Mouse (Mus musculus) midbrain, embryonic 14.5 days (tissue): ENCODE results near the gene Uap1. TPM values are rescaled to one million over a fixed set of nuclear protein-coding genes. Genes with fewer than 3 reads are reported as not detected.
"Not testable (repeated sequence)": the region's sequence is repeated elsewhere in the genome, so short reads cannot be mapped to it uniquely, and the experiment has no call there.

Source experiments
- ATAC-seq: fragments of 200-750 bp; cut with Nextera tagmentation; 2 replicates; pipeline ENCODE4 v1.8.0; 2017; ENCODE audit warnings: moderate number of reproducible peaks, moderate library complexity; ENCODE audit not compliant: low FRiP score, low TSS enrichment
- DNase-seq: peaks from one replicate; pipeline ENCODE4 v3.0.0-alpha.2; 2015
- H3K27ac ChIP-seq: fragments of 300-500 bp; sonication (generic); replicated peaks from 2 replicates; pipeline ENCODE4 v1.5.1; 2014; ENCODE audit warnings: mild to moderate bottlenecking, low read depth, low read length, moderate library complexity
- H3K27me3 ChIP-seq: fragments of 300-500 bp; sonication (generic); 2 replicates; pipeline ENCODE4 v1.6.1; 2014; ENCODE audit warnings: low read length, control low read depth, mixed read lengths; ENCODE audit not compliant: control insufficient read depth, insufficient read depth
- H3K36me3 ChIP-seq: fragments of 300-500 bp; sonication (generic); 2 replicates; pipeline ENCODE4 v1.6.1; 2014; ENCODE audit warnings: low read length, control low read depth; ENCODE audit not compliant: control insufficient read depth, insufficient read depth
- H3K4me1 ChIP-seq: fragments of 300-500 bp; sonication (generic); 2 replicates; pipeline ENCODE4 v1.6.1; 2014; ENCODE audit warnings: mild to moderate bottlenecking, antibody characterized with exemption, low read length, control low read depth; ENCODE audit not compliant: control insufficient read depth, insufficient read depth
- H3K4me2 ChIP-seq: fragments of 300-500 bp; sonication (generic); 2 replicates; pipeline ENCODE4 v1.6.1; 2014; ENCODE audit warnings: mild to moderate bottlenecking, low read length, moderate library complexity
- H3K4me3 ChIP-seq: fragments of 300-500 bp; sonication (generic); replicated peaks from 2 replicates; pipeline ENCODE4 v1.5.1; 2014; ENCODE audit warnings: low read depth, low read length
- H3K9ac ChIP-seq: fragments of 300-500 bp; sonication (generic); replicated peaks from 2 replicates; pipeline ENCODE4 v1.6.1; 2014; ENCODE audit warnings: mild to moderate bottlenecking, low read length, moderate library complexity
- H3K9me3 ChIP-seq: fragments of 300-500 bp; sonication (generic); 2 replicates; pipeline ENCODE4 v1.6.1; 2016; ENCODE audit warnings: low read length, control low read depth, mixed read lengths; ENCODE audit not compliant: control insufficient read depth
- WGBS: fragments of 180-500 bp; shearing (Covaris S2); extraction: QIAGEN DNeasy Blood & Tissue Kit; methylation state at CpG from one replicate; pipeline ENCODE4 v1.1.7; 2014; 5-methylcytosine and 5-hydroxymethylcytosine counted together
- polyA plus RNA-seq: library from polyadenylated mRNA; unstranded; fragments of >200 nt; fragmentation: Nextera tagmentation; extraction: Ambion mirVana; gene quantifications from 2 replicates; pipeline ENCODE4 v1.2.1, GENCODE M21; 2014

The Uap1 gene
- polyA plus RNA-seq, 1 experiment from 2014 or later: 67.5 TPM

DNA sequence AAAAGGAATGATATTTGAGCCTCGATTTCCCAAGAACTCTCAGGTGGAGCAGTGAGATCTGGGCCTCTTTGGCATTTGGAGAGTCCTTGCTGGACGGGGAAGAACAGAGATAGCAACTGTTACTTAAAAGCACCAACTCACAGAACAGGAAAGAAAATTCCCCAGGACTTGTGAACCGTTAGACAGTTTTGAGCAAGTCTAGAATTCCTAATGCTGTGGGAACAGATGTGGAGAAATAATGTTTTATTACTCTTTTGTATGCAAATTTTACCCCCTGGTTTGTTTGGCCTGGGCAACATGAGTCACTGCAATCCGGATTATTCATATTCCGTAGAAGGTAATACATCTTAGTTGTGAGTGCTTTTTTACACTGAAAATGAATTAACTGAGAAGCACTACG, 61.1 kb downstream of the Uap1 start:
- no peaks in the 10 kb centered on the region for H3K27me3 ChIP-seq
- 85% methylated on average over 6 of the region's 6 CpGs for WGBS
- H3K27ac ChIP-seq: no peak overlapping the region
- H3K9me3 ChIP-seq: no peaks in the 10 kb centered on the region
- no peak overlapping the region for H3K4me2 ChIP-seq
- H3K36me3 ChIP-seq: no peaks in the 10 kb centered on the region
- no peak overlapping the region for H3K9ac ChIP-seq
- ATAC-seq: no peak
- no peaks in the 10 kb centered on the region for H3K4me1 ChIP-seq
- no peak overlapping the region for H3K4me3 ChIP-seq
- DNase-seq: no peak

DNA sequence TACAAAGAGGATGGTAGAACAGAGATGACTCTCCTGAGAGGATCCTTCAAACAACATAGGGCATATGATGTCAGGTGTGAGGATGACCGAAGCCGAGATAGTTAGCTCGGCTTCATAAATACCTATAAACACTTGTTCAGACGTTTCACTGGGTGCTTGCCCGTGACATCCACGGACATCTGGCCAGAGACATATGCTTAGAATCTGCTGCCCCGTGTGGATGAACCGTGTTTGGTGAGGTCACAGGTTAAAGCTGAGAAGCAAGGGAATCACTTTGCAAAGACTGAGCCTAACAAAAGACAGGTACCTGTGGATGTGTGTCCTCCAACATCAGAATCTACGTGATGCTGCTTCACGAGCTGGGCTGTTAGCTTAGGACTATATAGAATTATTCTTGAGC, 62.5 kb downstream of the Uap1 start:
- WGBS: 94% methylated on average over 10 of the region's 10 CpGs
- H3K4me2 ChIP-seq: no peak overlapping the region
- H3K9me3 ChIP-seq: no peaks in the 10 kb centered on the region
- no peak overlapping the region for H3K9ac ChIP-seq
- ATAC-seq: no peak
- no peaks in the 10 kb centered on the region for H3K27me3 ChIP-seq
- H3K4me3 ChIP-seq: no peak overlapping the region
- no peaks in the 10 kb centered on the region for H3K36me3 ChIP-seq
- no peak overlapping the region for H3K27ac ChIP-seq
- DNase-seq: no peak
- no peaks in the 10 kb centered on the region for H3K4me1 ChIP-seq

DNA sequence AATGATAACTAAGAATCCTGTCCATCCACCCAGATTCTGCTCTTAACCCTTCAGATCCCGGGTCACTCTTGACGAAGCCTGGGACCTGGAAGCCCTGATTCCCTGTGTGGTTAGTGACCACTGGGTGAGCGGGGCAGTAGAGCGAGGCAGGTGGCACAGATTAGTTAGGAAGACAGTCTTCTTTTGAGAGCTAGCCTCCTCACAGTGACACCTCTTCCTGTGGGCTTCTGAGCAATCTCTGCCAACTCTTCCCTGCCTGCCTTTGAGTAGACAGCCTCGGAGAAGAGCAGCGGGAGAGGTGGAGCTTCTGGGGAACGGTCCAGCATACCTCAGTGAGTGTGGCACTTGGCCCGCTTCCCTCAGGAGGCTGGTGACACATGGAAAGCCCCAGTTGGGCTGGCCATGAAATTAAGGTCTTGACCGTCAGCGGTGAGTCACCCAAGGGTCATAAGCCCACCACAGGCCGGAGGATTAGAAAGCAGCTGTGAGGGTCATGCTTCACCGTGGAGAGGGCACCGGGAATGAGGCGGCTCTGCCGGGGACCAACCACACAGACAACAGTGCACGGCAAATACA, 63.0 kb downstream of the Uap1 start:
- no peaks in the 10 kb centered on the region for H3K4me1 ChIP-seq
- no peak overlapping the region for H3K4me2 ChIP-seq
- no peak for ATAC-seq
- H3K9ac ChIP-seq: no peak overlapping the region
- no peak overlapping the region for H3K27ac ChIP-seq
- H3K4me3 ChIP-seq: no peak overlapping the region
- WGBS: 86% methylated on average over 16 of the region's 16 CpGs
- H3K9me3 ChIP-seq: no peaks in the 10 kb centered on the region
- DNase-seq: no peak
- no peaks in the 10 kb centered on the region for H3K27me3 ChIP-seq
- H3K36me3 ChIP-seq: no peaks in the 10 kb centered on the region

DNA sequence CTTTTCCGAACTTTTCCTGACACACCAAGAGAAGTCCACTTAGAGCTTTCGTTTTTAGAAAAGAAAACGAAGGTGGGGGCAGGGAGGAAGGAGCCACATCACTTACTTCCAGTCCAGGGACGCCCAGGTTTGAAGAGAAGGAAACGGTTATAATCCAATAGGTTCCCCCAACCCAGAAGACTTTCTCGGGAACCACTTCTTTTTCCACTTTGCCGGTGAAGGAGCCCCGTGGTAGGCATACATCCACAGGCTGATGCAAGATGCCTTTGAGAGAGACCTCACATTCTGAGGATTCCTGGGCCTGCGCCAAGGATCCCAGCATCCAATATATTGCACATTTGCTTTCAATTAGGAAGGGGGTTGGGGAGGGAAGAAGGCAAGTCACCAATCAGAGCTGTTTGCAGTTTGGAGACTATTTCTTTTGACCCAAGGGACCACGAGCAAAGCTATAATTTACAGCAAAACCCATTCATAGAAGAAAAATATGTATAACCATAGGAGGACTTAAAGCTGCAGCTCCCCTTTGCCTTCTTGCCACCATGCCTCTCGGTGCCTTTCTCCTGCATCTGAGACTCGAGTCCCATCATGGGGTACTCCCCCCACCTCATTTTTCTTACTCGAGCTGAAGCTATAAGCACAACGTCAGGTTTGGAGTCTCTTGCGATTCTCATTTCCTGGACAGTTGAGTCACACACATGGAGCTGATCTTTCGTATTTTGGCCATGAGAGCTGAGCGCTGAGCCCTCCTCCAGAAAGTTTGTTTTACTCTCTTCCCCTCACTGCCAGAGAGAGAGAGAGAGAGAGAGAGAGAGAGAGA, 64.0 kb downstream of the Uap1 start, which contains the start of gene Ddr2:
Gene Ddr2 (minus strand): TSS at position 247 of the 817 bp plus-strand sequence.
- H3K27ac ChIP-seq: no peak within 1 kb of the TSS
- H3K27me3 ChIP-seq: no peaks in the 10 kb centered on the region
- no peaks in the 10 kb centered on the region for H3K9me3 ChIP-seq
- no peak within 1 kb of the TSS for H3K4me2 ChIP-seq
- DNase-seq (peak; percentile 27), ATAC-seq (no peak)
- 85% methylated on average over 17 of the region's 17 CpGs for WGBS
- H3K9ac ChIP-seq: no peak within 1 kb of the TSS
- H3K4me3 ChIP-seq: no peak within 1 kb of the TSS
- no peaks in the 10 kb centered on the region for H3K4me1 ChIP-seq
- H3K36me3 ChIP-seq: no peaks in the 10 kb centered on the region

DNA sequence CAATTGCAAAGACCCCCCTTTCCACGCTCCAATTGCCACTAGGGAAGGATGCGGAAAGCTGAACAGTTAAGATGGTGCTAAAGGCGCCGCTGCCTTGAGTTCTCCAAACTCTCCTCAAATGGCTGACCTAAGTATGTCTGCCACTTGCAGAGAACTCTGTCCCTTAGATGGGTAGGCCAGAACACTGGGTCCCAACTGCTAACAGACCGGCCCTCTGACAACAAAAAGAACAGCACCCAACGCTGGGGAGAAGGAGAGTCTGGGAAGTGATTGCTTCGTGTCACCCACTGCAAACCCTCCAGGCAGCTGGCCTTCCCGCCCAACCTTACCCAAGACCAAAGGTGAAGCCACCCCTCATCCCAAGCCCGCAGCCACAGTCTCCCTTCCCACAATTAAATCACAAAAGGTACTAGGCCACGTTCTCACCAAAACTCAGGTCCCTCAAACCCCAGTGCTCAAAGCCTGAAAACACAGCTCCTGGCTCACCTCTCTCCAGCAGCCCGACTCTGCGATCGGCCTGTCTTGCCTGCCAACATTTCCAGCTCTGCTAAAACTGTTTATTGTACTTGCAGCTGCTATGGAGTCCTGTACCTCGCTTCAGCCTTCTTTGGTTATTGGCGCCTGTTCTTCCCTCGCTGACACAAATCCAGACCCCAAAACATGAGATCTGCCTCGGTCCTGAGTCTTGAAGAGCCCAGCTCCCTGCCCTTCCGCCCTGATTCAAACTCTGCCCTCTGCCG, 64.8 kb downstream of the Uap1 start:
- Histone ChIP-seq H3K9ac (no peak overlapping the region), H3K4me2 (no peak overlapping the region), H3K27me3 (no peaks in the 10 kb centered on the region), H3K9me3 (no peaks in the 10 kb centered on the region), H3K4me3 (no peak overlapping the region), H3K36me3 (no peaks in the 10 kb centered on the region), H3K4me1 (no peaks in the 10 kb centered on the region), H3K27ac (no peak overlapping the region)
- WGBS: 90% methylated on average over 19 of the region's 19 CpGs
- no peak for DNase-seq
- no peak for ATAC-seq

DNA sequence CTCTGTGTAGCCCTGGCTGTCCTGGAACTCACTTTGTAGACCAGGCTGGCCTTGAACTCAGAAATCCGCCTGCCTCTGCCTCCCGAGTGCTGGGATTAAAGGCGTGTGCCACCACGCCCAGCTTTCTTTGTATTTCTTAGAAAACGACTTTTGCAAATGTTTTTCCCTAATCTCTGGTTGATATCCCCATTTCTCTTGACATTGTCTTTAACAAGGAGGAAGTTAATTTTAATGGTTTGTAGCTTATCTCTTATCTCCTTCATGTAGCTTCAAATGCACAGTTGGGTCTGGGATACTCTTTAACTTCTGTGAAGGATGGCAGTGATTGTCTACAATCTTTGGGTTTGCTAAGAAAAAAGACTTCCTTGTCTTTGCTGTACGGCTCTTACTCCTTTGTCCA, 71.9 kb downstream of the Uap1 start:
- H3K4me2 ChIP-seq, H3K36me3 ChIP-seq, H3K4me1 ChIP-seq, DNase-seq, ATAC-seq, H3K27me3 ChIP-seq, H3K4me3 ChIP-seq, H3K27ac ChIP-seq, H3K9me3 ChIP-seq, H3K9ac ChIP-seq: not testable (repeated sequence)
- WGBS: 96% methylated on average over 6 of the region's 6 CpGs

Other genes with a start within 250 kb of the Uap1 start
- gene Ccdc190, start 246.3 kb downstream of the Uap1 start, polyA plus RNA-seq: 3.4 and 4.7 TPM in 2 replicates
- 21.6 and 22.4 TPM in 2 replicates for gene Hsd17b7, start 205.7 kb downstream of the Uap1 start, polyA plus RNA-seq
- 1.7 and 8.9 TPM in 2 replicates for gene Ddr2, start 64.2 kb downstream of the Uap1 start, polyA plus RNA-seq
- gene Uhmk1, start 40.4 kb upstream of the Uap1 start, polyA plus RNA-seq: 11.7 and 12.8 TPM in 2 replicates
- not detected in 2 replicates for gene Sh2d1b2, start 57.8 kb upstream of the Uap1 start, polyA plus RNA-seq
- not detected in 2 replicates for gene Sh2d1b1, start 102.4 kb upstream of the Uap1 start, polyA plus RNA-seq
- gene Gm7694, start 131.4 kb upstream of the Uap1 start, polyA plus RNA-seq: 1.7 and 2.1 TPM in 2 replicates
- 0.89 and 0.96 TPM in 2 replicates for gene Spata46, start 133.8 kb upstream of the Uap1 start, polyA plus RNA-seq